Mouse (Mus musculus): ENCODE data around the gene Adnp.

Adnp gene

DNA sequence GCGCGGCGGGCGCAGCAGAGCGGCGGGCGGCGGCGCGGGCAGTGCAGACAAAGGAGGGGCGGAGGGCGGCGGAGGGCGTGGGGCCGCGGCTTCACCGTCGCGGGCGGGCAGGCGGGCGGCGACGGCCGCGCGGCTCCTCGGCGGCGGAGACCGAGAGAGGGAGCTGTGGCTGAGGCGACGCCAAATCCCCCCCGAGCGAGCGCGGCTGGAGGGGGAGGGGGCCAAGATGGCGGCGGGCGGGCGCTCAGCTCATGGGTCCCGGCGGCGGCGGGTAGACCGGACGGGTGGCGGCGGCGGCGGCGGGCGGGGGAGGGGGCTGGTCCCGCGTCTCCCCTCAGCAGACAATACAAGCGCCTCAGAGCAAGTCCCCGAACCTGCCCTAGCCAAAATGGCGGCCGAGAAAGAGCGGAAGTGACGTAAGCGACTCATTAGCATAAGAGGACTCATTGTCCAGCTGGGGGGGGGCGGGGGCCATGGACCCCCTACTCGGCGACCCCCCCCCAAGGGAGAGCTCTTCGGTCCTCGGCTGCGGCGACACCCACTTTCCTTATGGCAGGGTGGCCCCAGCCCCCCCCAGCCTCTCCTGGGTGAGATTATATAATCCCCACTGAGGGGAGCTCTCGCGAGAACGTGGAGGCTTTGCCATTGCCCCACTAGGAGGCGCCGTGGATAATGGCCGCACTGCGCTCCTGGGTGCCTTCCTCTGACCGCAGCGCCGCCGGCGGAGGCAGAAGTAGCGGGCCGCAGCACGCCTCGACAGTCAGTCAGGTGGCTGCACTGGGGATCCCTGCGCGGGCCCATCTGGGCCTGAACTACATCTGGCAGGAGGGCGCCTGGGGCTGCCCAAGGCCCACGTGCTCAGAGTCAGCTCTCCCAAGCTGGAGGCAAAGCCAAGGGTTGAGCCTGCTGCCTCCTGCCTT lies at the start of gene Adnp:
Gene Adnp, minus strand, starts transcription at position 388 of the 920 bp plus-strand sequence.
- peak; percentile 94 for DNase-seq (ENCODE audit: low read depth, low spot score)

DNA sequence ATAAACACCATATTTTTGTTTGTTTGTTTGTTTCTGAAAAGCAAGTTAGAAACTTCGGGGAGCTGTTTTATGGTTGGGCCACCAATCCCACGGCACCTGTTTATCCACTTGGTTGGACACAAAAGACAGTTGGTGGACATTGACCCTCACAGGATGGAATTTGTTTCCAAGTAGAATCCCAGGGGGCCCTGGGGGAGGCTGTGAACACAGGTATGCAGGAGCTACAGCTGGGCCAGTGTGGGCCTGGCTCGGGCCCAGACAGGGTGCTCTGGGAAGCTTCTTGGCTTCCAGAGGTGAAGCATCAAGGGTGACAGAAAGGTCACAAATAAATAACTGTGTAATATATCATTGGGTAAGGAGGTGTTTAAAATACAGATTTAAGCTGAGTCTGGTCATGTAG lies 49.6 kb upstream of the Adnp start:
- DNase-seq (ENCODE audit: low read depth, low spot score), result no peak

GRCm38 (mm10) chr2:168253822-168254221 lies 46.9 kb upstream of the Adnp start:
- DNase-seq (ENCODE audit: low read depth, low spot score), result no peak

- DNase-seq (ENCODE audit: low read depth, low spot score), result no peak
Measured at GRCm38 (mm10) chr2:168252639-168253292, 45.9 kb upstream of the Adnp start.

DNA sequence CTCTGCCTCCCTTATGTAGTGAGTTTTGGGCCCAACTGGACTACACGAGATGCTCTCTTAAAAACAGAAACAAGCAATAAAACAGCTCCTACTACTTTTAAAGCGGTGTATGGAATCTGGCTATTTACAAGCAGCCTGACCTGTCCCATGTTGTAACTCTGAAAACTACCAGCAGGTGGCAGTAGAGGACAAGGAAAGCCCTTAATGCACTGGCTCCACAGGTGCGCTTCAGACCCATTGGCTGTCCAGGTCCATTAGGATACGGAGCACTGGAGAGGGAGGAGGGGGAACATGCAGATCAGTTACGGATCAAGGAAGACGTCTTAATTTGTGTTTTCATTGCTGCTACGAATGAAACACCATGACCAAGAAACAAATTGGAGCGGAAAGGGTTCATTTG lies 43.4 kb upstream of the Adnp start:
- DNase-seq (ENCODE audit: low read depth, low spot score), result peak; percentile 93

GRCm38 (mm10) chr2:168248856-168249245 lies 41.9 kb upstream of the Adnp start:
- DNase-seq (ENCODE audit: low read depth, low spot score), result peak; percentile 81

DNA sequence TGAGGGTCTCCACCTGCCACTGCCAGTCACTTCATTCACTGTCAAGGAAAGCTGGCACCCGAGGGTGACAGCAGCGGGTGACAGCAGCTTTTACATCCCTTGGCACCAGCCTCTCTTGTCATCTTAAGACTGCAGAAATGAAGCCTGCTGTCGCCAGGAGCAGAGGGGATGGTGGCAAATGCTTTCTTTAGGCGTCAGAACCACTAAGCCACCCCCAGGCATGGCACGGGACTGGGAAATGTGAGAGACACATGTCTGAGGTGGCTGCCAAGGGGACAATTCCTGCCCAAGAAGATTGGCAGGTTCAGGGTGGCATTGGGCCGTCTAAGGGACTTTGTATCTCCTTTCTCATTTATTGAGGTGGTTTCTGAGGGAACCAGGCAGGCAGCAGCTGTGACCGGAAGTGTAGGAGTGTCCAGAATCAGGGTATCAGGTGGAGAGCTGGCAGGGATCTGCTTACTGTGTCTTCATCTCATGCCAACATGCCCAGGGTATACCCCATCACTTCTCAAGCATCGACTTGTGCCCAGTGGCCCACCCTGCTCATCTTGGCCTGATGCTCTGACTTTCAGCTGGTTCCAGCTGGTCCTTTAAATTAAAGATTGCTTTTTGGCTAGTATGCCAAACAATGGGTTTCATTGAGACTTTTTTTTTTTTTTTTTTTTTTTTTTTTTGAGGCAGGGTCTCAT lies 41.4 kb upstream of the Adnp start:
- DNase-seq (ENCODE audit: low read depth, low spot score), result no peak

DNA sequence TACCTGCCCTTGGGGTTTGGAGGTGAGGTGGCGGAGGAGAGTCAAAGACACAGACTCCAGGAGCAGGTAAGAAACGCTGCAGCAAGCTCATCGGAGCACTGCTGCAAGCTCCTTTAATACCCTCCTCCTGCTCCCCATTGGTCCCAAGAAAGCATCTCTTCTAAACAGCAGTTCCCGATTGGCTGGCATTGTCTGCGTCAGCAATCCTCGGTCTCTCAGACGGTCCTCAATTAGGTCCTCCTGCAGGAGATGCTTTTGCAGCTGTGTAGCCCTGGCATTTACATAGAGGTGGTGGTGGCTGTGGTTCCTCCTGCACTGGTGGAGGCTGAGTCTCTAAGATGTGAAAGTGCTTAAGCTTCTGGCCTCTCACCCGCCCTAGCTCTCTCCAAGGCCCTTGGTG lies 38.7 kb upstream of the Adnp start:
- no peak for DNase-seq (ENCODE audit: low read depth, low spot score)

GRCm38 (mm10) chr2:168243278-168243677 lies 36.4 kb upstream of the Adnp start:
- peak; percentile 18 for DNase-seq (ENCODE audit: low read depth, low spot score)

DNA sequence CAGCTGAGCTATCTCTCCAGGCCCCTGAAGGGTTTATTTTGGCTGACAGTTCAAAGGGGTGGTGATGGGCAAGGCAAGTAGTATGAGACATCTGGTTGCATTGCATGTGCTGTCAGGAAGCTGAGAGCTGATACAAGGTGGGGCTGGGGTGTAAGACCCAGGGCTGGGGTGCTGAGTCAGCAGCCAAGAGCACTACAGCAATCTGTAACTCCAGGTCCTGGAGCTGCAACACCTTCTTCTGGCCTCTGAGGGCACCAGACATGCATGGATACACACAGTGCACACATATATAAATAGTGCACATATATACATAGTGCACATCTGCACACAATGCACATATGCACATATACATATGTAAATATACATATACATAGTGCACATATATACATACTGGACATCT lies 35.9 kb upstream of the Adnp start:
- DNase-seq (ENCODE audit: low read depth, low spot score), result no peak

- no peak for DNase-seq (ENCODE audit: low read depth, low spot score)
Measured at GRCm38 (mm10) chr2:168238335-168238734, 31.4 kb upstream of the Adnp start.

GRCm38 (mm10) chr2:168233286-168233685 lies 26.4 kb upstream of the Adnp start:
- no peak for DNase-seq (ENCODE audit: low read depth, low spot score)

DNA sequence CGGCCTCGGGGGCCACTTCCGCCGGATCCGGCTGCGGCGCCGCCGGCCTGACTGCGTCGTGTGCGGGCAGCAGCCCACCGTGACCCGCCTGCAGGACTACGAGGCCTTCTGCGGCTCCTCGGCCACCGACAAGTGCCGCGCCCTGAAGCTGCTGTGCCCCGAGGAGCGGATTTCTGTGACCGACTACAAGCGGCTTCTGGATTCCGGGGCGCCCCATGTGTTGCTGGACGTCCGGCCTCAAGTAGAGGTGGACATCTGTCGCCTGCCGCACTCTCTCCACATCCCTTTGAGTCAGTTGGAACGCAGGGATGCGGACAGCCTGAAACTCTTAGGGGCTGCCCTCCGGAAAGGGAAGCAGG lies 24.5 kb upstream of the Adnp start:
- DNase-seq (ENCODE audit: low read depth, low spot score), result no peak

DNA sequence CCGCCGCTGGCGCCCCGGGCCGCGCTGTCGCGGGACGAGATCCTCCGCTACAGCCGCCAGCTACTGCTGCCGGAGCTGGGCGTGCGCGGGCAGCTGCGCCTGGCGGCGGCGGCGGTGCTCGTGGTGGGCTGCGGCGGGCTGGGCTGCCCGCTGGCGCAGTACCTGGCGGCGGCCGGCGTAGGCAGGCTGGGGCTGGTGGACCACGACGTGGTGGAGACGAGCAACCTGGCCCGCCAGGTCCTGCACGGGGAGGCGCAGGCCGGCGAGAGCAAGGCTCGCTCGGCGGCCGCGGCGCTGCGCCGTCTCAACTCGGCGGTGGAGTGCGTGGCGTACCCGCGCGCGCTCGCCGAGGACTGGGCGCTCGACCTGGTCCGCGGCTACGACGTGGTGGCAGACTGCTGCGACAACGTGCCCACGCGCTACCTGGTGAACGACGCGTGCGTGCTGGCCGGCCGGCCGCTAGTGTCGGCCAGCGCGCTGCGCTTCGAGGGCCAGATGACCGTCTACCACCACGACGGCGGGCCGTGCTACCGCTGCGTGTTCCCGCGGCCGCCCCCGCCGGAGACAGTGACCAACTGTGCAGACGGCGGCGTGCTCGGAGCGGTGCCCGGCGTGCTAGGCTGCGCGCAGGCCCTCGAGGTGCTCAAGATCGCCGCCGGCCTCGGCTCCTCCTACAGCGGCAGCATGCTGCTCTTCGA lies 24.0 kb upstream of the Adnp start:
- no peak for DNase-seq (ENCODE audit: low read depth, low spot score)

- DNase-seq (ENCODE audit: low read depth, low spot score), result peak; percentile 93
Measured at GRCm38 (mm10) chr2:168230026-168230728, 23.3 kb upstream of the Adnp start, which contains the start of the genes Gm20716, Dpm1 and Mocs3. TSS of gene Gm20716 (minus strand) at chr2:168230364. TSS of gene Dpm1 (minus strand) at chr2:168230591. TSS of gene Mocs3 (plus strand) at chr2:168230622.

GRCm38 (mm10) chr2:168229116-168230025 lies 22.5 kb upstream of the Adnp start:
- DNase-seq (ENCODE audit: low read depth, low spot score), result peak; percentile 70

- DNase-seq (ENCODE audit: low read depth, low spot score), result no peak
Measured at GRCm38 (mm10) chr2:168223326-168223725, 16.4 kb upstream of the Adnp start.

- no peak for DNase-seq (ENCODE audit: low read depth, low spot score)
Measured at GRCm38 (mm10) chr2:168213788-168214397, 7.0 kb upstream of the Adnp start.

- DNase-seq (ENCODE audit: low read depth, low spot score), result no peak
Measured at GRCm38 (mm10) chr2:168207883-168208282, 971 bp upstream of the Adnp start.
